Mouse (Mus musculus) lung, embryonic 15.5 days (tissue): ENCODE results near the gene Dars. TPM values are rescaled to one million over a fixed set of nuclear protein-coding genes. Genes with fewer than 3 reads are reported as not detected.
"Not testable (repeated sequence)": the region's sequence is repeated elsewhere in the genome, so short reads cannot be mapped to it uniquely, and the experiment has no call there.

ENCODE experiments used
- ATAC-seq: fragments of 200-750 bp; cut with Nextera tagmentation; 2 replicates; pipeline ENCODE4 v1.8.0; 2017; ENCODE audit warnings: moderate number of reproducible peaks, borderline replicate concordance; ENCODE audit not compliant: low FRiP score, low TSS enrichment; ENCODE audit errors: extremely low read depth
- H3K27ac ChIP-seq: fragments of 300-500 bp; sonication (generic); 2 replicates; pipeline ENCODE4 v1.5.1; 2015; ENCODE audit warnings: moderate library complexity, mild to moderate bottlenecking, inconsistent platforms
- H3K27me3 ChIP-seq: fragments of 300-500 bp; sonication (generic); 2 replicates; pipeline ENCODE4 v1.6.1; 2015; ENCODE audit warnings: inconsistent platforms
- H3K36me3 ChIP-seq: fragments of 300-500 bp; sonication (generic); 2 replicates; pipeline ENCODE4 v1.6.1; 2015; ENCODE audit warnings: inconsistent platforms
- H3K4me1 ChIP-seq: fragments of 300-500 bp; sonication (generic); 2 replicates; pipeline ENCODE4 v1.6.1; 2015; ENCODE audit warnings: inconsistent platforms
- H3K4me2 ChIP-seq: fragments of 300-500 bp; sonication (generic); 2 replicates; pipeline ENCODE4 v1.6.1; 2015; ENCODE audit warnings: inconsistent platforms, mild to moderate bottlenecking, moderate library complexity
- H3K4me3 ChIP-seq: fragments of 300-500 bp; sonication (generic); 2 replicates; pipeline ENCODE4 v1.5.1; 2015; ENCODE audit warnings: mild to moderate bottlenecking, inconsistent platforms
- H3K9ac ChIP-seq: fragments of 300-500 bp; sonication (generic); 2 replicates; pipeline ENCODE4 v1.6.1; 2015; ENCODE audit warnings: inconsistent platforms
- H3K9me3 ChIP-seq: fragments of 300-500 bp; sonication (generic); 2 replicates; pipeline ENCODE4 v1.6.1; 2016; ENCODE audit warnings: inconsistent platforms
- WGBS: fragments of 180-500 bp; shearing (Covaris S2); methylation state at CpG from one replicate; pipeline ENCODE4 v1.1.7; 2015; 5-methylcytosine and 5-hydroxymethylcytosine counted together
- polyA plus RNA-seq: library from polyadenylated mRNA; unstranded; fragments of >200 nt; fragmentation: Nextera tagmentation; extraction: Ambion mirVana; gene quantifications from 2 replicates; pipeline ENCODE4 v1.2.1, GENCODE M21; 2015

The Dars gene
- polyA plus RNA-seq, 1 experiment from 2014 or later, result 179 TPM

DNA sequence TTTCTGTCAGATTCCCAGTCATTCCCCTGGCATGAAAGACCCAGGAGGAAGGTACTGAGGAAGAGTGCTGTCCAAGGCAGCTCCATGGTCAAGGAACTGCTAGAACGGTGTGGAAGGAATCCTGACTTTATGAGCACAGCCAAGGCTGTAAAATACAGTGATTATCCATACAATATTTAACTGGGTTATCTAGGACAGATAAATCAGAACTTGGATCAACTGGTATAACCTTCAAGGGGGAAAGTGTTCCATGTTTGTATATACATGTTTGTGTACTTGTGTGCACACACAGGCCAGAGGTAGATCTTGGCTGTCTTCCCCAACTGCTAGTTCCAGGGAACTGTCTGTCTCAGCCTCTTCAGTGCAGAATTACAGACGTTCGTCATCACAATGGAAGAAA lies 89.0 kb downstream of the Dars start, which contains the start of gene Lct:
TSS of gene Lct (minus strand) at position 101 of the 400 bp plus-strand sequence.
- peaks cover 44% of the 10 kb centered on the region for H3K36me3 ChIP-seq
- no peak for ATAC-seq

DNA sequence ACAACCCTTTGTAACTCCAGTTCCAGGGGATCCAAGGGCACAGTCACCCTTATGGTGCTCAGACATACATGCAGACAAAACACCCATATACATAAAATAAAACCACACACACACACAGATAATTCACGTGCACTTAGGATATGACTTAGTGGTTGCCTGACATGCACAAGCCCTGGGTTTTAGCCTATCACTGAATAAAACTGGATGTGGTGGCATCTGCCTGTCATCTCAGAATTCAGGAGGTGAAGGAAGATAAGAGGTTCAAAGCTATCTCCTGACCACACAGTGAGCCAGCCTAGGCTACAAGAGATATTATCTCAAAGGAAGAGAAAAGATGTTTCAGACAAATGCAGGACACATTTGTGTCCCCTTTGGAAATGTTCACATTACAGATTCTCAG lies 90.0 kb downstream of the Dars start:
- no peak overlapping the region for H3K4me2 ChIP-seq
- no peaks in the 10 kb centered on the region for H3K27me3 ChIP-seq
- no peaks in the 10 kb centered on the region for H3K4me1 ChIP-seq
- H3K9me3 ChIP-seq, result no peaks in the 10 kb centered on the region
- no peak overlapping the region for H3K27ac ChIP-seq
- no peak overlapping the region for H3K9ac ChIP-seq
- 77% methylated on average over 1 of the region's 1 CpGs for WGBS
- ATAC-seq, result no peak
- H3K4me3 ChIP-seq, result no peak overlapping the region
- peaks cover 34% of the 10 kb centered on the region for H3K36me3 ChIP-seq

More for the DNA sequence above, 89.0 kb downstream of the Dars start, which contains the start of gene Lct:
- no peaks in the 10 kb centered on the region for H3K9me3 ChIP-seq
- no peaks in the 10 kb centered on the region for H3K4me1 ChIP-seq
- no peak within 1 kb of the TSS for H3K4me3 ChIP-seq
- no peak within 1 kb of the TSS for H3K27ac ChIP-seq
- 81% methylated on average over 3 of the region's 3 CpGs for WGBS
- H3K27me3 ChIP-seq, result no peaks in the 10 kb centered on the region
- H3K9ac ChIP-seq, result no peak within 1 kb of the TSS
- H3K4me2 ChIP-seq, result no peak within 1 kb of the TSS

GRCm38 (mm10) chr1:128324776-128325175 lies 92.4 kb downstream of the Dars start:
- Histone ChIP-seq H3K9ac (no peak overlapping the region), H3K27ac (no peak overlapping the region), H3K4me2 (no peak overlapping the region), H3K4me1 (no peaks in the 10 kb centered on the region), H3K9me3 (no peaks in the 10 kb centered on the region), H3K36me3 (peaks cover 13% of the 10 kb centered on the region; the same call in 1 of the 2 replicates), H3K27me3 (no peaks in the 10 kb centered on the region), H3K4me3 (no peak overlapping the region)
- no peak for ATAC-seq
- WGBS, result 79% methylated on average over 2 of the region's 2 CpGs

DNA sequence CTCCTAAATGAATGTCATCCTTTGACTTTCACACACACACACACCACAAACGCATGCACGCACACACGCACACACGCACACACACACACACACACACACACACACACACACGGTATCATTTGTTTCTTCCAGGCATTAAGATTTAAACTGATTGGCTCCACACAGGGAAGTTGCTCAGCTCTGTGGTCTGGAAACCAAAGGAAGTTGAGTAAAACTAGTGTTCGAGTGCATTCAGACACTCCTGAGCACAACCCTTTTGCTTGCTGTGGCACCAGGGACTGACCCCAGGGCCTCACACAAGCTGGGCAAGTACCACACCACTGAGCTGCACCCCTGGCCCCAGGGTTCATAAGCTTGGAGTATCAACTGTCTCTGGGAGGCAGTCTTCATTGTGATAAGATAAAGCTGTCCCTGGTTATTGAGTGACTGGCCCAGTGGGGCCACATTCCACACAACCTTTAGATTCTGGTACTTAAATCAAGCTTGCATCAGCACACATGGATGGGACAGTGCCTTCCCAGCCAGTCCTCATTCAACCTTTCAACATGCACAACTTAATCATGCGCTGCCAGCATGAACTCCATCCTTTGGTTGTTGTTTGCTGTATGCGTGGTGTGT lies 94.0 kb downstream of the Dars start:
- Histone ChIP-seq H3K9me3 (no peaks in the 10 kb centered on the region), H3K9ac (no peak overlapping the region), H3K4me2 (no peak overlapping the region), H3K4me1 (no peaks in the 10 kb centered on the region), H3K27me3 (no peaks in the 10 kb centered on the region), H3K36me3 (peaks cover 10% of the 10 kb centered on the region; the same call in 1 of the 2 replicates), H3K4me3 (no peak overlapping the region), H3K27ac (no peak overlapping the region)
- ATAC-seq, result no peak
- WGBS, result 73% methylated on average over 8 of the region's 8 CpGs

- ATAC-seq, result not testable (repeated sequence)
Observed at GRCm38 (mm10) chr1:128319266-128319665, 97.9 kb downstream of the Dars start.

DNA sequence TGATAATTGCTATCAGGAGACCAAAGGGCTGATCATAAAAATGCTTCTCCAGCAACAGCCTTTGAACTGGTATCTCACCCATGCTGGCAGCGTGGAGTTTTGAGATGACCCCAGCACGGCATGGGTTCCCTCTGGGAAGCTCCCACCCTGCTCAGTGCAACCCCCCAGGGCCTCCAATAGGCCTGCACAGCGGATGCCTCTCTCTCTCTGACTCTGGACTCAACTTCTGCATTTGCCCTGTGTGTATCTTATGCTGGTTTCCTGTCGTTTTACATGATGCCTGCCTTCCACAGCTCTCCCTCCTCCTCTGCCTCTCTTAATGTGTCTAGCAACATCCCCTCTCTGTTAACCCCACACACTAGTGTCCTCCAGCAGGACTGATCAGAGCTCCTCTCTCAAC lies 102.5 kb downstream of the Dars start:
- Histone ChIP-seq H3K4me3 (no peak overlapping the region), H3K27me3 (no peaks in the 10 kb centered on the region), H3K27ac (no peak overlapping the region), H3K9me3 (no peaks in the 10 kb centered on the region), H3K9ac (no peak overlapping the region), H3K4me2 (no peak overlapping the region), H3K36me3 (no peaks in the 10 kb centered on the region), H3K4me1 (no peaks in the 10 kb centered on the region)
- ATAC-seq, result no peak
- 48% methylated on average over 4 of the region's 4 CpGs for WGBS

More at GRCm38 (mm10) chr1:128319266-128319665, 97.9 kb downstream of the Dars start:
- H3K4me2 ChIP-seq, H3K4me3 ChIP-seq, H3K4me1 ChIP-seq, H3K27me3 ChIP-seq, H3K9ac ChIP-seq, H3K27ac ChIP-seq, H3K9me3 ChIP-seq, H3K36me3 ChIP-seq: not testable (repeated sequence)
- WGBS, result 81% methylated on average over 6 of the region's 6 CpGs

Other genes starting within 250 kb of the Dars start
- 56.0 and 61.1 TPM in 2 replicates for gene Ubxn4, start 173.4 kb downstream of the Dars start, polyA plus RNA-seq
- gene Lct, start 89.0 kb downstream of the Dars start, polyA plus RNA-seq, result 0.03 and 0.09 TPM in 2 replicates
- gene Mcm6, start 57.7 kb downstream of the Dars start, polyA plus RNA-seq, result 266 and 268 TPM in 2 replicates
- 8.1 and 9.3 TPM in 2 replicates for gene Cxcr4, start 174.9 kb upstream of the Dars start, polyA plus RNA-seq